Mouse (Mus musculus): ENCODE results near the gene Rbak. TPM values are rescaled to one million over a fixed set of nuclear protein-coding genes. Genes with fewer than 3 reads are reported as not detected.

Rbak gene
- total RNA-seq, 1 experiment = 11.5 TPM

GRCm38 (mm10) chr5:143122673-143123072, 57.9 kb downstream of the Rbak start:
- Histone ChIP-seq H3K9me3 (ENCODE audit: control insufficient read depth, insufficient read depth, low read depth, low read length) (no peaks in the 10 kb centered on the region), H3K9ac (ENCODE audit: insufficient read depth, low read depth, low read length, poor library complexity, severe bottlenecking) (no peak overlapping the region), H3K27ac (ENCODE audit: insufficient read depth, low read depth, low read length, poor library complexity, severe bottlenecking) (peak overlapping the region; percentile 91), H3K36me3 (ENCODE audit: control insufficient read depth, insufficient read depth, low read length, poor library complexity, severe bottlenecking) (no peaks in the 10 kb centered on the region), H3K4me3 (ENCODE audit: insufficient read depth in 1 of 2, low read depth in 1 of 2, low read length in 2 of 2, poor library complexity in 1 of 2, severe bottlenecking in 1 of 2) (no peak overlapping the region), H3K4me1 (ENCODE audit: control insufficient read depth in 2 of 2, insufficient read depth in 2 of 2, low read length in 2 of 2, poor library complexity in 1 of 2) (peaks cover 0 to 32% of the 10 kb centered on the region in 2 experiments; a peak in 3 of 4 replicates)
- peak; percentile 64 for DNase-seq (ENCODE audit: low read depth, low spot score)
- TF ChIP-seq CHD2 (IDR thresholded peaks at IDR 0.05; ENCODE audit: low read depth, low read length) = 0 out of 2 replicates have a peak, but pooled peaks have one; percentile 28
- no peak for TF ChIP-seq ZC3H11A (IDR thresholded peaks at IDR 0.05; ENCODE audit: borderline replicate concordance, low read depth, low read length)
- TF ChIP-seq HCFC1 (IDR thresholded peaks at IDR 0.05; ENCODE audit: borderline replicate concordance, insufficient read depth, low read length) = no peak
- TF ChIP-seq MAFK (IDR thresholded peaks at IDR 0.05; ENCODE audit: insufficient read depth, low read depth, low read length) = no peak
- peak; percentile 92 for TF ChIP-seq ZNF384 (IDR thresholded peaks at IDR 0.05; ENCODE audit: low read depth, low read length)
- in situ Hi-C loops (cut with MboI; ENCODE audit: low sequenced_read_pairs in 2 of 2, unreplicated experiment in 2 of 2) = no loop called here

Other genes starting within 250 kb of the Rbak start
- gene Fscn1, start 220.4 kb downstream of the Rbak start, total RNA-seq (2012; rRNA removed) = 161 and 310 TPM in 2 replicates
- 17.7 and 23.8 TPM in 2 replicates for gene Rnf216, start 67.8 kb downstream of the Rbak start, total RNA-seq (2012; rRNA removed)
- gene Olfr718-ps1, start 33.2 kb downstream of the Rbak start, total RNA-seq (2012; rRNA removed) = 0.05 and 0.36 TPM in 2 replicates
- 0.45 and 0.48 TPM in 2 replicates for gene Spdye4b, start 242 bp upstream of the Rbak start, total RNA-seq (2012; rRNA removed)
- gene Spdye4a, start 46.1 kb upstream of the Rbak start, total RNA-seq (2012; rRNA removed) = not detected in 2 replicates
- 8.6 and 9.4 TPM in 2 replicates for gene Zfp12, start 54.4 kb upstream of the Rbak start, total RNA-seq (2012; rRNA removed)
- 1.6 and 2.7 TPM in 2 replicates for gene Zfp316, start 89.2 kb upstream of the Rbak start, total RNA-seq (2012; rRNA removed)
- gene Zfp853, start 112.8 kb upstream of the Rbak start, total RNA-seq (2012; rRNA removed) = 0.67 and 0.69 TPM in 2 replicates
- 17.9 and 20.2 TPM in 2 replicates for gene E130309D02Rik, start 134.6 kb upstream of the Rbak start, total RNA-seq (2012; rRNA removed)
- 27.7 and 29.3 TPM in 2 replicates for gene Zdhhc4, start 148.5 kb upstream of the Rbak start, total RNA-seq (2012; rRNA removed)
- gene Grid2ip, start 176.6 kb upstream of the Rbak start, total RNA-seq (2012; rRNA removed) = 0.16 and 0.58 TPM in 2 replicates
- 172 and 184 TPM in 2 replicates for gene Kdelr2, start 223.1 kb upstream of the Rbak start, total RNA-seq (2012; rRNA removed)

Data from ES-E14 (cell line).